Mouse (Mus musculus) midbrain, postnatal 0 days (tissue): ENCODE data around the gene Cyp1a2. TPM values are rescaled to one million over a fixed set of nuclear protein-coding genes. Genes with fewer than 3 reads are reported as not detected.

Experiments
- ATAC-seq: fragments of 200-750 bp; cut with Nextera tagmentation; 2 replicates; pipeline ENCODE4 v1.8.0; 2017; ENCODE audit warnings: moderate number of reproducible peaks, mild to moderate bottlenecking, moderate TSS enrichment, moderate library complexity; ENCODE audit not compliant: low FRiP score
- DNase-seq: peaks from one replicate; pipeline ENCODE4 v3.0.0-alpha.2; 2015; ENCODE audit warnings: low spot score
- H3K27ac ChIP-seq: fragments of 300-500 bp; sonication (generic); 2 replicates; pipeline ENCODE4 v1.5.1; 2014; ENCODE audit warnings: low read depth, mild to moderate bottlenecking, low read length, mixed read lengths
- H3K27me3 ChIP-seq: fragments of 300-500 bp; sonication (generic); 2 replicates; pipeline ENCODE4 v1.6.1; 2014; ENCODE audit warnings: low read length, control low read depth, mixed read lengths; ENCODE audit not compliant: insufficient read depth
- H3K36me3 ChIP-seq: fragments of 300-500 bp; sonication (generic); 2 replicates; pipeline ENCODE4 v1.6.1; 2014; ENCODE audit warnings: low read length, control low read depth, mixed read lengths; ENCODE audit not compliant: insufficient read depth
- H3K4me1 ChIP-seq: fragments of 300-500 bp; sonication (generic); 2 replicates; pipeline ENCODE4 v1.6.1; 2014; ENCODE audit warnings: mild to moderate bottlenecking, control low read depth, antibody characterized with exemption, low read length, mixed read lengths; ENCODE audit not compliant: insufficient read depth
- H3K4me2 ChIP-seq: fragments of 300-500 bp; sonication (generic); 2 replicates; pipeline ENCODE4 v1.6.1; 2014; ENCODE audit warnings: low read depth, mild to moderate bottlenecking, low read length, mixed read lengths; ENCODE audit not compliant: poor library complexity, severe bottlenecking
- H3K4me3 ChIP-seq: fragments of 300-500 bp; sonication (generic); 2 replicates; pipeline ENCODE4 v1.5.1; 2014; ENCODE audit warnings: low read depth, mild to moderate bottlenecking, low read length, moderate library complexity
- H3K9ac ChIP-seq: fragments of 300-500 bp; sonication (generic); replicated peaks from 2 replicates; pipeline ENCODE4 v1.6.1; 2014; ENCODE audit warnings: mild to moderate bottlenecking, low read length, moderate library complexity, mixed read lengths; ENCODE audit not compliant: poor library complexity, severe bottlenecking
- H3K9me3 ChIP-seq: fragments of 300-500 bp; sonication (generic); 2 replicates; pipeline ENCODE4 v1.6.1; 2016; ENCODE audit warnings: low read length, control low read depth
- CTCF ChIP-seq: IDR thresholded peaks from 2 replicates; pipeline ENCODE4 v1.5.1; 2016; ENCODE audit warnings: antibody characterized with exemption, mild to moderate bottlenecking
- WGBS: fragments of 180-500 bp; shearing (Covaris S2); extraction: QIAGEN DNeasy Blood & Tissue Kit; methylation state at CpG from one replicate; pipeline ENCODE4 v1.1.7; 2014; 5-methylcytosine and 5-hydroxymethylcytosine counted together
- polyA plus RNA-seq: library from polyadenylated mRNA; unstranded; fragments of >200 nt; fragmentation: Nextera tagmentation; extraction: Ambion mirVana; gene quantifications from 2 replicates; pipeline ENCODE4 v1.2.1, GENCODE M21; 2015
- total RNA-seq: library from RNA; depleted of rRNA; stranded (reverse); fragments of >200 nt; gene quantifications from 2 replicates; pipeline ENCODE4 v1.2.3, GENCODE M21; 2014

The Cyp1a2 gene
- total and polyA plus RNA-seq, 2 experiments from 2014 or later = not detected

DNA sequence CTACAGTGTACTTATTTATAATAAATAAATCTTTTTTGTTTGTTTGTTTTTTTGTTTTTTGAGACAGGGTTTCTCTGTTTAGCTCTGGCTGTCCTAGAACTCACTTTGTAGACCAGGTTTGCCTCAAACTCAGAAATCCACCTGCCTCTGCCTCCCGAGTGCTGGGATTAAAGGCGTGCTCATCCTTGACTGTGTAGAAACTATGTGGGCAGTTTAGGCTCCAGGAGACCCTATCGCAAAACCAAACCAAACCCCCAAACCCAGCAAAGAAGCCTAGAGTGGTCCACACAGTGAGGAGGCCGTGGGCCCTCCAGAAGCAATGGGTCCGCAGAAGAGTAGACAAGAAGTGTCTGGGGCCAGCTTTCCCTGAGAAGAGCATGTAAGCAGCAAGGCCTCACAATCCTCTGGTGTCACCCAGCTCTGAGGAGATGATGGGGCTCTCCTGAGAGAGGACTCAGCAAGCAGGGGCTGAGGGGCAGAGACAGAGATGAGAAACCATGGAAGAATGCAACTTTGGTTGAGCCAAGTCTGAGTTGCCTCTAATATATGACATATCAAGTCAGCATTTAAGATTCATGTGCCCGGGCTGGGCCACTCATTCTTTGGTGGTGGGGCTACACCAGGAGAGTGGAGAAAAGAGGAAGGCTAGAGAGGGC is 33.2 kb downstream of the Cyp1a2 start:
- Histone ChIP-seq H3K4me2 (no peak overlapping the region), H3K27me3 (no peaks in the 10 kb centered on the region; the same call in 1 of the 2 replicates), H3K27ac (0 out of 2 replicates have a peak overlapping the region, but pooled peaks have one; percentile 26), H3K9ac (no peak overlapping the region), H3K4me3 (no peak overlapping the region), H3K36me3 (no peaks in the 10 kb centered on the region), H3K9me3 (no peaks in the 10 kb centered on the region), H3K4me1 (no peaks in the 10 kb centered on the region)
- no peak for TF ChIP-seq CTCF
- ATAC-seq (no peak), DNase-seq (no peak)
- WGBS = 93% methylated on average over 6 of the region's 6 CpGs

DNA sequence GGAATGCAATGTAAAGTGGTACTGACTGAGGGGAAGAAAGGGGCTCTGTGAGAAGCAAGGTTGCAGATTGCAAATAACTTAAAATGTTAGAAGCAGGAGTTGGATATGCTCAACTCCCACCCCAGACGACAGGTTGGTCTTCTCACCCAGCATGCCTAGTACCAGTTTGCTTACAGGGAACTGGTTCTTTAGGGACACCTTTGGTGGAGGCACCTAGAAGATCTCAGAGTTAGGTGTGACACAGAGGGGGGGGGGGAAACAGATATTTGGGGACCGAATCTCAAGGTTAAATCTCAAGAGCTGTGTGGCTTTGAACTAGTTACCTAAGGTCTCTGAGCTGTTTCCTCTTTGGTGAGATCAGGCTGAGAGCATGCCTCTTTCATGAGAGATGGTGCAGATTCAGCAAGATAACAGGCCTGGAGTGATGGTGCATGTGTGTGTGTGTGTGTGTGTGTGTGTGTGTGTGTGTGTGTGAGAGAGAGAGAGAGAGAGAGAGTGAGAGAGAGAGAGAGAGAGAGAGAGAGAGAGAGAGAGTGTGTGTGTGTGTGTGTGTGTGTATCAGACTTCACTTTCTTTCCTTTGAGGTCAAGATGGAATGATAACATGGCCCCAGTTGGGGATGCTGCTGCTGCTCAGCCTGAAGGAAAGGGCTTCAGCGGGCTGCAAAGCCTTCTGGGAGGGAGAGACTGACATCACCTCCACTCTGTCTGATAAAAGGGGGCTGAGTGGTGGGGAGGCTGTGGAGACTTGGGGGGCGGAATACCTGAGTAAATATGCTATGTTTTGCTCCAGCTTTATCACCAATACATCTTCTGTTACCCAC is 36.0 kb downstream of the Cyp1a2 start:
- ATAC-seq = no peak
- TF ChIP-seq CTCF = no peak
- H3K9me3 ChIP-seq = no peaks in the 10 kb centered on the region
- H3K4me2 ChIP-seq = no peak overlapping the region
- H3K9ac ChIP-seq = no peak overlapping the region
- no peak overlapping the region for H3K27ac ChIP-seq
- no peak for DNase-seq
- peaks cover 18% of the 10 kb centered on the region for H3K4me1 ChIP-seq
- WGBS = 69% methylated on average over 4 of the region's 4 CpGs
- H3K4me3 ChIP-seq = no peak overlapping the region
- H3K27me3 ChIP-seq = no peaks in the 10 kb centered on the region
- no peaks in the 10 kb centered on the region for H3K36me3 ChIP-seq

DNA sequence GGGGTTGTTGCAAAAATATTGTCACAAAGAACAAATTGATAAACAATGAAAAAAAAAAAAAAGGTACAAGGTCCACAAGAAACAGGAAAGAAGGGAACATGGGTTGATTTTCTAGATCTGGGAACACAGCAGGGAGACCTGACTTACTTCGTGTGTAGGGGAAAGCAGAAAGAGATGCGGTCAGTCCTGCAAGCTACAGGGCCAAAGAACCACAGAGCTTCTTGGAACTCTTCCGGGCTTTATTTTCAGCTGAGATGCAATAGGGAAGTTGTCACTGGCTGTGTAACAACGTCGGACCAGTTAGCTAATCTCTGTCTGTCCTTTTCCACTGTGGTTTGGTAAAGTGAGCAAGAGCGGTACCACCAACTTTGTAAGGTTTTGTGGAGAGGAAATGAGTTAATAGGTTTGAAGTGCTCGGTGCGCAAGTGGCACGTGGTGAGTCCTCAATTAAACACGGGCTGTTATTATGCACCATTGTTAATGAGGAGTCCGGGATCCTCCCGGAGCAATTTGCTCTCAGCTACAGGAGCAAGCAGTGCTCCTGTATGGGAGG is 36.9 kb downstream of the Cyp1a2 start:
- peaks cover 5% of the 10 kb centered on the region; the same call in 1 of the 2 replicates for H3K36me3 ChIP-seq
- H3K4me3 ChIP-seq = no peak overlapping the region
- no peak for TF ChIP-seq CTCF
- H3K27ac ChIP-seq = no peak overlapping the region
- peaks cover 20% of the 10 kb centered on the region for H3K4me1 ChIP-seq
- H3K9me3 ChIP-seq = no peaks in the 10 kb centered on the region
- no peak for ATAC-seq
- WGBS = 82% methylated on average over 12 of the region's 12 CpGs
- H3K9ac ChIP-seq = no peak overlapping the region
- DNase-seq = no peak
- no peak overlapping the region for H3K4me2 ChIP-seq
- H3K27me3 ChIP-seq = no peaks in the 10 kb centered on the region

DNA sequence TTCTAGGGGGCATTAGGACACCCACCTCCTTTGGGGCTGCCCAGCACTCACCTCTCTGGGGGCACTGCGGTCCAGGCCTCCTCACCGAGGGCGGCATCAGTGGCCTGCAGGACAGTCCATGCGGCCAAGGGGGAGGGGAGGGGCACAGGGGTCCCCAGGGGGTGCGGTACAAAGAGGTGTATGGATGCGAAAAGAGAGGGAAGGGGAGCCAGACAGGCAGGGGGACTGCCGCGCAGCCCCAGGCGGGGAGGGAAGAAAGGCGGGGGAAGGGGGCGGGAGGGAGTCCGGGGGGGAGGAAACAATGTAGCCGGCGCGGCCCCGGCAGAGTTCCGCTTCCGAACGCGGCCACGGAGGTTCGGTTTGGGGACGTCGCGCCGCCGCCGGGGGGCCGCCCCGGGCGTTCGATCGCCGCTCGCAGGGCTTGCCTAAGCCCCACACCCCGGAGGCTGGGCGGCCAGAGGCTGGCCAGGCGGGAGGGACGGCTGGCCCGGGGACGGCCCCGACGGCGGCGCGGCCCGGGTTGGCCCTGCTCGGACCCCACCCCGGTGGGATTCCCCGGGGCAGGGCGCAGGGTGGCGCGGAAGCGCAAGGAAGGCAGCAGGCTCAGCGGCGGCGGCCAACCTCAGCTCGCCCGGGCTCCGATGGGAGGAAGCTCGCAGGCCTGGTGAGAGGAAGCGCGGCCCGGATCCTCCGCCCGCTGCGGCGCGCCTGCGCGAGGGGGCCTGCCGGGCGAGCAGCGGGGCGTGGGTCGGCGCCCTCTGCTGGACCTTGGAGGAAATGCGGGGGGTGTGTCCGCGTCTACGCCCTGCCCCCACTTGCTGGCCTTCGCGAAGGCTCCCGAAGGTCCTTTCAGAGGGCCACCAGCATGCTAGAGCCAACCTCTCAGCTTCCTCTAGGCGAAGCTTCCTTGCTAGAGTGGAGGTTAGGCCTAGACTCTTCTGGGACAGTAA is 38.3 kb downstream of the Cyp1a2 start:
- peak; percentile 90 for DNase-seq
- Histone ChIP-seq H3K9me3 (no peaks in the 10 kb centered on the region), H3K27me3 (no peaks in the 10 kb centered on the region), H3K36me3 (peaks cover 11% of the 10 kb centered on the region; the same call in 1 of the 2 replicates), H3K9ac (peak overlapping the region; percentile 100), H3K27ac (peak overlapping the region; percentile 92), H3K4me3 (peak overlapping the region; percentile 93), H3K4me1 (peaks cover 29% of the 10 kb centered on the region), H3K4me2 (peak overlapping the region; percentile 74)
- under 1% methylated on average over 62 of the region's 85 CpGs for WGBS
- peak; percentile 80 for ATAC-seq
- TF ChIP-seq CTCF = peak; percentile 84

DNA sequence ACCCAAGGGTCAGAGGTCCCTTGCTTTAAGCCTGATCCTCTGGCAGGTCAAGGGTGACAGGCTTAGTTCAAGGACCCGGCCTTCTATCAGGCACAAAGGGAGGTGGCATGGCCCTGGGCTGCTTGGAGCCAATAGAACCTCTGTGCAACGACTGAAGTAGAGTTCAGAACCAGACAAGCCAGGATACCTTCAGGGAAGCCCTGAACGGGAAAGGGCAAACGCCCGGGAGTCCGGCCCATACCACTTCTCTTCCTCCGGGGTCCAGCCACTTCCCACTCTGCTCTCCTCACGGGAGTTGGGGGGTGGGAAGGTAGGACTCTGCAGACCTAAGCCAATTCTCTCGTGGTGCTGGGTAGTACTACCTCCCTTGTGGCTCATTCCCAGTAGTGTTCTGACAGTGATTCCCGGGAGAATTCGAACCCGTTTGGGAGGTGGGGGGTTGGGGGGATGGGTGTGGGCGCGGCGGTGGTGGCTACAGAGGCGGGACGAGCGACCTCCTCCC is 39.0 kb downstream of the Cyp1a2 start:
- ATAC-seq (no peak), DNase-seq (no peak)
- H3K9ac ChIP-seq = peak overlapping the region; percentile 100
- no peaks in the 10 kb centered on the region for H3K9me3 ChIP-seq
- H3K27ac ChIP-seq = peak overlapping the region; percentile 92
- TF ChIP-seq CTCF = no peak
- H3K4me2 ChIP-seq = peak overlapping the region; percentile 74
- H3K36me3 ChIP-seq = peaks cover 11% of the 10 kb centered on the region; the same call in 1 of the 2 replicates
- peak overlapping the region; percentile 93 for H3K4me3 ChIP-seq
- no peaks in the 10 kb centered on the region for H3K27me3 ChIP-seq
- WGBS = 0% methylated on average over 18 of the region's 18 CpGs
- peaks cover 34% of the 10 kb centered on the region for H3K4me1 ChIP-seq
